Mouse (Mus musculus) olfactory bulb, adult 2 months (tissue): ENCODE results near the gene Tmcc2. TPM values are rescaled to one million over a fixed set of nuclear protein-coding genes. Genes with fewer than 3 reads are reported as not detected.

Experiments
- H3K27ac ChIP-seq: fragments of 200-500 bp; 2 replicates; pipeline ENCODE4 v1.5.1; 2012; ENCODE audit warnings: low read depth, low read length; ENCODE audit not compliant: insufficient read depth
- H3K4me1 ChIP-seq: fragments of 200-500 bp; 2 replicates; pipeline ENCODE4 v1.6.1; 2012; ENCODE audit warnings: low read length; ENCODE audit not compliant: control insufficient read depth, insufficient read depth
- H3K4me3 ChIP-seq: fragments of 200-500 bp; 2 replicates; pipeline ENCODE4 v1.5.1; 2012; ENCODE audit warnings: mild to moderate bottlenecking, low read depth, low read length, moderate library complexity; ENCODE audit not compliant: insufficient read depth
- CTCF ChIP-seq: fragments of 200-500 bp; IDR thresholded peaks from 2 replicates; pipeline ENCODE4 v1.5.1; 2012; ENCODE audit warnings: low read depth, mild to moderate bottlenecking, low read length, moderate library complexity; ENCODE audit not compliant: insufficient read depth
- POLR2A ChIP-seq: fragments of 200-500 bp; IDR thresholded peaks from 2 replicates; pipeline ENCODE4 v1.6.1; 2012; ENCODE audit warnings: mild to moderate bottlenecking, low read depth, low read length, moderate library complexity; ENCODE audit not compliant: insufficient read depth
- WGBS: fragments of 180-500 bp; shearing (Covaris S2); methylation state at CpG from one replicate; pipeline ENCODE4 v1.1.7; 2018; 5-methylcytosine and 5-hydroxymethylcytosine counted together
- polyA plus RNA-seq: library from polyadenylated mRNA; stranded (reverse); fragments of >200 nt; gene quantifications from 2 replicates; pipeline ENCODE4 v1.2.4, GENCODE M21; 2012; ENCODE audit warnings: low replicate concordance; ENCODE audit not compliant: missing spikeins, insufficient read depth, insufficient read length

Tmcc2 gene
- polyA plus RNA-seq, 1 experiment, result not detected

DNA sequence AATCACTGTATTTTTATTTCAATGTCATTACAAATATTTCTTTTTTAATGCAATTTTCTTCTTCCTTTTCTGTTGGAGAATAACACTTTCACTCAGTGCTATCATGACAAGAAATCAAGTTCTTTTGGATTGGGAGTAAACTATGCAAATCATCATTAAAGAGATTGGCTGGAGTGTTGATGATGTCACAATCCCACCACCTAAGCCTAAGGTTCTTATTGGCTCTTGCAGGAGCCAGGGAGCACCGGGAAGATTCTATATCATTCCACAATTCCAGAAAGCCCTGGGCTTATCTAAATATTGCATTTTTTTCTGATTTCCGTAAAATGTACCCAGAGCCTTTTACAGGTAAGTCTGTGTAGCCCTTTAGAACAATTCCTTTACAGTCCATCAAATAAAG, 5.6 kb upstream of the Tmcc2 start:
- peaks cover 6% of the 10 kb centered on the region for H3K4me1 ChIP-seq
- no peak overlapping the region for H3K4me3 ChIP-seq
- TF ChIP-seq POLR2A (no peak), CTCF (no peak)
- H3K27ac ChIP-seq, result no peak overlapping the region
- WGBS, result 76% methylated on average over 2 of the region's 2 CpGs

DNA sequence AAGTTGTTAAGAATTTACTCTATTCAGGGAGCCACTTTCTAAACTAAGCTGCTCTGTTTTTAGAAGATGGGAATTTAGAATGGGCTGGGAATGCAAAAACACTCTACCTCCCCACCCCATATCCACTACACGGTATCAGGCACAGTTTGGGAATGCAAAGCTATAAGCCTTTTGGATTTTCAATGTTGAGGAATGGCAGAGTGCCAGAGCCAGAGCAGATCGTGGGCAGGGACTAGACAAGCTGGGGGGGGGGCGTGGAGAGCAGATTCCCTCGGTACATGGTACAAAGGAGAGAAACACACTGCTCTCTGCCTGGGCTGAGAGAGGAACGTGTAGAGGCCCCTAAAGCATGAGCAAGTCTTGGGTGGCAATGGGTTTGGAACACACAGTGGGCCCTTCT, 1.8 kb upstream of the Tmcc2 start:
- no peak overlapping the region for H3K27ac ChIP-seq
- WGBS, result 40% methylated on average over 5 of the region's 5 CpGs
- no peak overlapping the region for H3K4me3 ChIP-seq
- TF ChIP-seq CTCF, result no peak
- TF ChIP-seq POLR2A, result no peak
- peaks cover 12% of the 10 kb centered on the region for H3K4me1 ChIP-seq

DNA sequence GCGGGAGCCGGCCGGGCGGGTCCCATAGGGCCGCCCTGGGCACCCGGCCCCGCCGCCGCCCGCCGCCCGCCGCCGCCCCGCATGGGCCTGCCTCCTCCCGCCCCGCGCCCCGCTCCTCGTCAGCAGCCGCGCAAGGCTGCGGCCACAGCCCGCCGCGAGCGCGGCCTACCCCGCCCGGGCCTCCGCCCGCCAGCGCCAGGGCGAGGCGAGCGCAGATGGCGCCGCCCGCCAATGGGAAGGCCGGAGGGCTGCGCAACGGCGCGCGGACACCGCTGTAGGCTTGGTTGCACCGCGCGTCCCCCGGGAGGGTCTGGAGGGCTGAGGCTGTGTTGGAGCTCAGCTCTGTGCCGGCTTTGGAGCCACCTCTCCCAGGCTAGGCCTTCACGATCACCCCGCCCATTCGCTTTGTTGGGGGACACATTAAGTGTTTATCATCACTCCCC, 520 bp upstream of the Tmcc2 start:
- no peak for TF ChIP-seq CTCF
- TF ChIP-seq POLR2A, result peak; percentile 88
- Histone ChIP-seq H3K4me3 (peak overlapping the region; percentile 59), H3K4me1 (peaks cover 15% of the 10 kb centered on the region), H3K27ac (peak overlapping the region; percentile 90)
- 4% methylated on average over 54 of the region's 54 CpGs for WGBS

DNA sequence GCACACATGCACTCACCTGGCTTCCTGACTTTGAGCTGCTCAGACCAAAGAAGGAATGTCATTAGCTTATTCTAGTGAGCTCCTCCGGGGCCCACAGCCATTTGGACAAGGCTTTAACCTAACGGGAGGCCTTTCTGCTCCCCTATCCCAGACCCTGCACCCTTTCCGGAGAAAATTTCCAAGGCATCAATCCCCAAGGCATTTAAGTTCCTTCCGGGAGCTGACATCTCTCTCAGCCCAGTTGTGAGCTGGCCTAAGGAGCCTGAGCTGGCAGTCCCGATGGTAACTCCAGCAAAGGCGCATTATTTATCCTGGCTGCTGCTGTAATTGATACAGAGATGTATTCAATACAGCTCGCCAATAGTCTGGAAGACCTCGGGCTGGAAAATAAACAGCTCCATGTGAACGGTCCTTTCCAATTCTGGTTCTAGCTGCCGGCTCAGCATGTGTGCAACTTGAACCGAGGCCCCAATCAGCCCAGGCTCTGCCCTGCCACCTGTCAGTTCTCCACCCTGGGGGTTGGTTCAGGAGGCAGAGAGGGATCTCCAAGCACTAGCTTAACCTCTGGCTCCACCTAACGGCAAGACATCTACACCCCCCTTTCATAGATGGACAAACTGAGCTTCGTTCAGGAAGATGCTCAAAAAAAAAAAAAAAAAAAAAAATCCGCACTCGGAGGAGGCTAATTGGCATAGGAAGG, 1.0 kb downstream of the Tmcc2 start:
- no peak for TF ChIP-seq CTCF
- TF ChIP-seq POLR2A, result no peak
- H3K4me1 ChIP-seq, result peaks cover 28% of the 10 kb centered on the region
- 3% methylated on average over 15 of the region's 15 CpGs for WGBS
- H3K4me3 ChIP-seq, result peak overlapping the region; percentile 45
- H3K27ac ChIP-seq, result peak overlapping the region; percentile 79

DNA sequence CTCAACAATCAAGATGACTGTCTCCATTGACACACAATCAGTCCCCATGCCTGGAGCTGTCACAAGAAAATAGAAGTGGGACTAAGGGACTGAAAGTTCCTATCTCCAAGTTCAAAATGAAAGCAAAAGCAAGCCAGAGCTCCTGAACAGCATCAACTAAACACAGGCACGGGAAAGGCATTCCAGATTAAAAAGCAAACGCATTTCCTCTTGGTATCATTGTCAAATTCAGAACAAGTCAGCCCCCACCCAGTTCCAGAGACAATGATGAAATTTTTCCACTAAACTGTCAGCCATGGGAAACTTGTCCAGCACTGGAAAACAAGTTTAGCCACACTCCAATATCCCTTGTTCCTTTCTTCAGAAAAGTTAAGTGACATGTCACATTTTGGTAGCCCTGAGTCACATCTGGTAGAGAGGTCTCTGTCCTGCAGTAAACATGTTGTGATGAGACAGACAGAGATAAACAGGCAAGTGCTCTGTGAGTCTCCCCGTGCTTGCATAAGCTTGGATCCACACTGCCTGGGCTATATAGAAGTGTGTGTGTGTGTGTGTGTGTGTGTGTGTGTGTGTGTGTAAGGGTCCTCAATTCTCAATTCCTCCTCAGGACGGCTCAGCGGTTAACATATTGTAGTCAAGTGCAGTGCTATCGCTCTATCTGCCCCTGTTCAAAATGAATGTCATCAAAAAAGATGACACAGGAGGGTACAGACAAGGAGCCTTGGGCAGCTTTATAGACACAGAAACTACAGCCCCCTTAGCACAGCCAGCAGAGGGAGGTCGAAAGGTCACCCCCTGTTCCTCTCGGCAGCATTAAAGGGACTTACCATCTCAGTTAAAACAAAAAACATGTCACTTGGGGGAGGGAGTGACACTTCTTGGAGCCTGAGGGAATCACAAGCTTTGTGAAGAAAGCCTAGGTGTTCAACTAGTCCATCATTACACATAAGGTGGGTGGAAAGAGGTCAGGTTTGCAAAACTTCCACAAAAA, 2.0 kb downstream of the Tmcc2 start:
- peak overlapping the region; percentile 79 for H3K27ac ChIP-seq
- H3K4me3 ChIP-seq, result peak overlapping the region; percentile 45
- WGBS, result 29% methylated on average over 8 of the region's 8 CpGs
- no peak for TF ChIP-seq POLR2A
- TF ChIP-seq CTCF, result no peak
- H3K4me1 ChIP-seq, result peaks cover 35% of the 10 kb centered on the region

DNA sequence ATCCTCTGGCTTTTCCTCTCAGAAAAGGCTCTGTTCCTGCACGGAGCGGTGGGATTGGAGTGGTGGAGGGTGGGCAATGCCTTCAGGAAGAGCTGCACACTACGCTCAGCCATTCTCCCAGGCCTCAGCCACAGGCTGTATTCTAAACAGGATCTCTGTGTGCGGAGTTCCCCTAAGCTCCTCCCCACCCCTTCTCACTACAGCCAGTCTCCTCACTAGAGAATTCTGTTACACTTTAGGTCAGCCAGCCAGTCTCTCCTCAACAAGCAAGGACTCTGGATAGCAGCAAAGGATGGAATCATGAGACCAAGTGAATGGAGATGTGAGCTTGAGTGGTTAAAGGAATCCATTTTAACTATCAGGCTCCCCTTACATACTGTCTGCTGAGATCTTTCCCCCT, 3.1 kb downstream of the Tmcc2 start:
- peaks cover 37% of the 10 kb centered on the region for H3K4me1 ChIP-seq
- H3K4me3 ChIP-seq, result peak overlapping the region; percentile 16
- TF ChIP-seq CTCF (no peak), POLR2A (no peak)
- H3K27ac ChIP-seq, result peak overlapping the region; percentile 70
- 8% methylated on average over 4 of the region's 4 CpGs for WGBS

DNA sequence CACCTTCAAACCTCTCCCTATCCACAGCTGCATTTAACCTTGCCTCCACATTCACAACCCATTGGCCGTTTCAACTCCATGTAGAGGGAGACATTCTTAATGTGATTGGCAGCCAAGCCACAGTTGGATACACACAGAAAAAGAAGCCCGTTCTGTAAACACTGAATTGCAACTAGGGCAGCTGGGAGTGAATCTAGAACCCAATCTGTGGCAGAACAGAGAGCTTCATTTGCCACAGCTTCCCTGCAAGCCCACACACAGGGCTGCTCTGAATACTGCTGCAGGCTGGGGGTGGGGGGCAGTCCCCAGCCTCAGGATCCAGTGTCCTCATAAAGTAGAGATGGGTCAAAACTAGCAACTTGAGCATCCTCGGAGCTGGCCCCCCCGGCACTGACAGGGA, 4.8 kb downstream of the Tmcc2 start:
- TF ChIP-seq POLR2A, result no peak
- TF ChIP-seq CTCF, result no peak
- Histone ChIP-seq H3K4me1 (peaks cover 41% of the 10 kb centered on the region), H3K27ac (peak overlapping the region; percentile 88), H3K4me3 (no peak overlapping the region)
- 26% methylated on average over 4 of the region's 4 CpGs for WGBS

DNA sequence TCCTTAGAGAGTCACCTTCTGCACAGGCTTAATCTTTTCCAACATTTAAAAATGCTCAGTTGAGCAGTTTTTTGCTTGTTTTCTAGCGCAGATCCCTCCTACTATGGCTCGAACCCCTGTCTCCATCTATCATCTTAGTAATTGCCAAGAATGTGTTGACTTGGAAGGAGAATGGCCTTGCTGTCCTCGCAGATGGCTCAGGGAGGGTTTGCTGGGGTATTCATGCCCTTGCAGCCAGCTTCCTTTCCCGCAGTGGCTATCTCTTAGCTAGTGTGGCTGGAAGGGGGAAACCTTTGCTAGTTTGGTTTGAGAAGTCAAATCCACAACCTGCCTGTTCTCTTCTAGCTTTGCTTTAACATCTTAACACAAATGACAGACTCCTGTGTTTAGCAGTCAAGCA, 5.4 kb downstream of the Tmcc2 start:
- WGBS, result 49% methylated on average over 4 of the region's 4 CpGs
- Histone ChIP-seq H3K4me1 (peaks cover 45% of the 10 kb centered on the region), H3K27ac (peak overlapping the region; percentile 88), H3K4me3 (no peak overlapping the region)
- TF ChIP-seq POLR2A (no peak), CTCF (no peak)

DNA sequence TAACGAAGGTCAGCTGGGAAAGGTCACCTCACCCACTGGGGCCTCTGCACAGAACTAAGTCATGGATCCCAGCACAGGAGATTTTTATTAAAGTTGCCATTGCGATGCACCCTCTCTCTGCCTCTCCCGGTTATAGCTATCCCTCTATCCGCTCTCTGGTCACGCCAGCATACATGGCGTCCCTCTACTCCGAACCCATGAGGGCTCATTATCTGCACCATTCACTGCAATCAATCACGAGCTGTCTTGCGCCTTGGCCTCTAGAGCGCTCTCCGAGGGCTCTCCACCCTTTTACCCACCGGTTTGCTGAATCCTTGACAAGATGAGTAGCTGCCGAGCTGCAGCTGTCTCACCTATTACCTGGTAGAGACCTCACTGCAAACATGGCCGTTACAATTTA, 5.8 kb downstream of the Tmcc2 start:
- WGBS, result 79% methylated on average over 14 of the region's 14 CpGs

More for the DNA sequence above, 5.8 kb downstream of the Tmcc2 start:
- no peak for TF ChIP-seq POLR2A
- no peak for TF ChIP-seq CTCF
- Histone ChIP-seq H3K27ac (peak overlapping the region; percentile 88), H3K4me1 (peaks cover 49% of the 10 kb centered on the region), H3K4me3 (no peak overlapping the region)
